Mouse (Mus musculus) c-Kit-positive CD71-positive TER-119-positive erythroid progenitor cells, embryonic 14.5 days (primary cell): ENCODE data around the gene Anapc7.
"Not testable (repeated sequence)": the region's sequence is repeated elsewhere in the genome, so short reads cannot be mapped to it uniquely, and the experiment has no call there.

Experiments used
- DNase-seq: peaks from one replicate; pipeline ENCODE4 v3.0.0-alpha.2; 2013; ENCODE audit warnings: low spot score

The Anapc7 gene

DNA sequence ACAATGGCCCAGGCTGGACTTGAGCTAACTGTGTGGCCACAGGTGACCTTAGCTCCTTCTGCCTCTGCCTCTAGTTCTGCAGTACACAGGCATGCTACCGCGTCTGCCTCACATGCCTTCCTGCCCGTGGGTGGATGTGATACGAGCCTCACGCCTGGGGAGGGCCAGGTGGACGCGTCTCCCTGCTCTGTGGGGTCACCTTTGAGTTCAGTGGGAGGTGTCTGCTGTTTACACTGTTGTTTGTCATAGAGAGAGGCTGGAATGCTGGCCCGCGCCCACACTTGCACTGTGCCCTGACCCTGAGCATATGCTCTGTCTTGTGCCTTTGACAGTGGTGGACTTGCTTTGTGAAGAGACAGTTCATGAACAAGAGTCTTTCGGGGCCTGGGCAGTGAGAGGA is 16.0 kb upstream of the Anapc7 start:
- no peak for DNase-seq

DNA sequence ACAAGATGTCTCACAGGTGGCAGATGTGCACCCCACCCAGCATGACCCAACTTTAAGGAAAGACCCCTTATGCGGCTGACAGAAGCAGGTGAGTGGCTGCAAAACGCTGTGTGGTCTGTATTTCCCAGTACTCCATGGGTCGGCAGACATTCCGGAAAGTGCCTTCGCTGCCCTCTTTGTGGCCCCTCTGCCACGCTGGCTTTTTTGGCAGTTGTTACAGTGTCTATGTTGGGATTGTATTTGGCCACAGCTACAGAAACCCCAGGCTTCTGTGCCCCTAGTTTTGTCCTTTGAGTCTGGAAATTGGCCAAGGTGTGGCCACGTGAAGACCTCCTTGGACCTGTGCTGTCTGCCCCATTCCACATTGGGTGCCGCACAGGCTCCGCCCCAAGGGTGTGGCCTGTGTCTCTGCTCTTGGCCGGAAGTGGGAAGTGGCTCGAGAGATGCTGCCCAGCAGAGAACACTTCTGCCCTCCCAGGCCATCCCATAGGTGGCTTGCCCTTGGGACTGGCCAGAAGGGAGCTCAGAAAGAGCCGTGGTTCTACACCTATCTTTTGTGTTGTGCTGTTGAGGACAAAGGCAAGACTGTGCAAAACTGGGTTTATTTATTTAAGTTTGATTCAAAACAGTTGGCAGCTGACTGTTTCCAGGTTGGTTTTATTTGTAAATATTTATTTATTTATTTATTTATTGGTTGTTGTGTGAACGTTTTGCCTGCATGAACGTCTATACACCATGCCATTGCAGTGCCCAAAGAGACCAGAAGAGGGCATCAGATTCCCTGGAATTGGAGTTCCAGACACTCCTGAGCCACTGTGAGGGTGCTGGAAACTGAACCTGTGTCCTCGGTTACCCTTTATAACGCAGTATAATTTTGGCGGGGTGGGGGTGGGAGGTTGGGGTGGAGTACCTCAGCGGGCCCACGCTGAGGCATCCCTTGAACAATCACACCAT is 11.5 kb upstream of the Anapc7 start:
- no peak for DNase-seq

DNA sequence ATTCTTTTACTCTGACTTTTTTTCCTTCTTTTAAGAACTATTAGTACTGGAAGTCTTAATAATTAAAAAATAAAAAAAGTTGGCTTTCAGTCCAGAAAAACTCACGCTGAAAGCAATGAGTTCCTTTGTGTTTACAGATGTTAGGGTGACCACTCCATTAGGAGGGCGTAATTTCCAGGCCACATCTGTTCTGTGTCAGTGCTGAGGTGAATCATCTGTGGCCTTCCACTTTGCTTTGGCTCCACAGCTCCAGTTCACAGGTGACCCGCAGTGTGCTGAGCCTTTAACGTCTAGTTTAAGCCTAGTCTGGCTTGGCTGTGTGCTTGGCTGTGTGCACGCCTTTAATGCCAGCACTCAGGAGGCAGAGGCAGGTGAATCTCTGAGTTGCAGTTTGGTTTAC is 9.6 kb upstream of the Anapc7 start:
- DNase-seq, result no peak

DNA sequence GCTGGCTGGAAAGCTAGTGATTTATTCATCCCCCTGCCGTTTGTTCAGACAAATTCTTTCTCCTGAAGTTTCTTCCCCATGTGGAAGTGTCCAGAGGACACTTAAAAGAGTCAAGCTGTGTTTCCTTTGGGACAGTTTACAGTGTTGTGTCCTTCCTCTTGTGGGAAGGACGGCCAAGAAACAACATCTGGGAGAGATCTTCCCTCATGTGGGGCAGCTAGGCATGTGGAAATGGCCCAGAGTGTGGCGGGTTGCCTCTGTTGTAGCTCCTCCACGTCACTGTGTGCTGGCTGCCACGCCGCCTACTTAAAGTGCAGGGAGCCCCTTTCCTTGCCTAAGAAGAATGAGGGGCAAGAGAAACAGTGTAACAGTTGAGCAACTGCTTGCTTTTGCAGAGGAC is 8.7 kb upstream of the Anapc7 start:
- no peak for DNase-seq

DNA sequence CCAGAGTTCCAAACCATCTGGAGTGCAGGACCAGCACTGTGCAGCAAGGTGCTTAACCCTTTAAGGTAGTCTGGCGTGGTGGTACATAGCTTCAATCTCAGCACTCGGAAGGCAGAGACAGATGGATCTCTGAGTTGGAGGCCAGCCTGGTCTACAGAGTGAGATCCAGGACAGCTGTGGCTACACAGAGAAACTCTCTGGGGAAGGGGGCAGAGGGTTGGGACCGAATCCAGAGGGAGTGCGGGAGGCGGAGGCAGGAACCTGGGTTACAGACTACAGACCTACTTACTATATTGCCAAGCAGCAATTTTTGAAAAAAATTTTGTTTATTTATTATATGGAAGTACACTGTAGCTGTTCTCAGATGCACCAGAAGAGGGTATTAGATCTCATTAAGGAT is 7.1 kb upstream of the Anapc7 start:
- no peak for DNase-seq

DNA sequence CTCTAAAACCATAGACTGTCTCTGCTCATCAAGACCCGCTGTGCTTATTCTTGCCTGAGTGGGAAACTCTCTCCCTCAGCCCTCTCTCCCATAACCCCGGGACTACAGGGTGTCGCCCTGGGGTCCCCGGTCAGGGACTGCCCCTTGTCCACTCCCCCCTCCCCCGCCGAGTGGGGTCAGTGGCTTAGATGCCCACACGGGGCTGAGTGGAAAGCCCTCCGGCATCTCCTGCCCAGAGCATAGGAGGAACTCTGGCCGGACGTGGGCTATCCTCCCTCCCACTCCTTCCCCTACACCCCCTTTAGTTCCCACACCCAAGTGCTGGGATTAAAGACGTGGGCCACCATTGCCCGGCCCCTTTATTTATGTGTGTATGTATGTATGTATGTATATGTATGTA is 6.0 kb upstream of the Anapc7 start:
- DNase-seq, result no peak

DNA sequence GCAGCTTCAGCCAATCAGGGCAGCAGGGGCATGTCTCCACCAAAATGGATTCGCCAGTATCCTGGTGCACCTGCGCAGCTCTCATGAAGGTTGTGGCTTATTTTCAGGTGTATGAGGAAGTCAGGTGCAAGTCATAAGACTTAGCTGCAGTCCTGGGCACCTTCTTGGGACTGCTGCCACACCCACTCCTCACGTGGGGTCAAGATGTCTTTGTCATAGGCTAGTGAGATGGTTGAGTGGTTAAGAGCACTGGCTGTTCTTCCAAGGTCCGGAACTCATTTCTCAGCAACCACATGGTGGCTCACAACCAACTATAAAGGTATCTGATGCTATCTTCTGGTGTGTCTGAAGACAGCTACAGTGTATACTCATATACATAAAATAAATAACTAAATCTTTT is 817 bp upstream of the Anapc7 start:
- not testable (repeated sequence) for DNase-seq

DNA sequence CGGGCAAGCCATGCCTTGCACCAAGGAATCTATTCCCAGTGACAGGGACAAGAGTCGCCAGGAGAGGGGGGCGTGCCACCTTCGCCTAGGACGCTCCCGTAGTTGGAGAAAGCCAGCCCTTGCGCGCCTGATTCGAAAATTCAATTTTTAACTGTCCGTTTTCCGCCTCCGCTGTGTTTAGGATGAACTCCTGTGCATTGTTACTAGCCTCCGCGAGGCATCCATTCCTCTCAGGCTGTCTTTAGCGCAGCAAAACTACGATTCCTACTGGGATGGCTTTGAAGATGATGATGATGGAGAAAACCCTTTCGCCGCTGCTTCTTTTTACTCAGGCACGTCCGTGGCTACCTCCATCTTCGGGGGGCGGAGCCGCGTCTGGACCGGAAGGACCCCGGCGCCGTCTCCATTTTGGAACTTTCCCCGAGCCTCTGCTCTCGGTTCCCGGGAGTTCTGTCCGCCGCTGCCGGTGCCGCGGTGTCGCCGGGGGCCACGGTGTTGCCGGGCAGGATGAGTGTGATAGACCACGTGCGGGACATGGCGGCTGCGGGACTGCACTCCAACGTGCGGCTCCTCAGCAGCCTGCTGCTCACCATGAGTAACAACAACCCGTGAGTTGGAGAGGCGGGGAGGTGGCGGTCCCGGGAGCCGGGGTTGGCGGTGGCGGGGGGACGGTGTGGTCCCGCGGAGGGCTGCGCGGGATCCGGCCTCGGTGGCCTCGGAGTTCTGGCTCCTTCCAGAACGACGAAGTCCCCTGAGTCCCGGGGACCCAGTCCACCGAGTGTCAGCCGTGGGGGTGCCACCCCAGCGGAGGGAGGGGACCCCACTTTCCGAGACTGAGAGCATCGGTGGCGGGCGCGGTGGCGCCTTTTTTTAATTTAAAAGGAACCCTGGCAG is 825 bp downstream of the Anapc7 start:
- DNase-seq, result peak; percentile 88

DNA sequence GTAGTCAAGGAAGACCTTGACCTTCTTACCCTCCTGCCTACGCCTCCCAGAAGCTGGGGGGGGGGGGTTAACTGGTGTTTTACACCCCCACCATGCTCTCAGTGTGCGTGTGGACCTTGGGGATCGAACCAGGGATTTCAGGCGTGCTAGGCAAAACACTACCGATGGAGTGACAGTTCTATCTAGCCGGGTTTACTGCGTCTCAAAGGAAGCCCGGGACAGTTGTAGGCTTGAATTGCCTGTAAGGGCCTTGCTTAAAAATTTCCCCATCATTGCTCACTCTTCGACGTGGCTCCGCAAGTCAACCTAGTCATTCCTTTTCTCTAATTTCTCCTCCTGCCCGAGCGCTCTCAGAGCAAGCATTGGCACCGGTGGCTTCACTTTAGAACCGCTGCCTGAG is 1.6 kb downstream of the Anapc7 start:
- no peak for DNase-seq

DNA sequence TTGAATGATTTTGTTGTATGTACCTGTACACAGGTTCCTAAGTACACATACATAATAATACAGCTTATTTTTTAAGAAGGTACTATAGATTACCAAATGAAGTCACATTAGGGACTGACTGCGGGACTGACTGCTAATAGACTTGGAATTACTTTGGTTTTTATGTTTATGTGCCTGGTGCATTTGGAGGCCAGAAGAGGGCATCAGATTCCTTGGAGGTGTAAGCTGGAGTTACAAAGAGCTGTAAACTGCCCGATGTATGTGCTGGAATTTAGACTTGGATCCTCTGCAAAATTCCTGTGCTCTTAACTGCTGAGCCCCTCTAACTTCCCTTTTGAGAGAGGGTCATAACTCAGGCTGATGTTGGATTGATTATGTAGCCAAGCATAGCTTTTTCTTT is 4.1 kb downstream of the Anapc7 start:
- DNase-seq, result no peak

DNA sequence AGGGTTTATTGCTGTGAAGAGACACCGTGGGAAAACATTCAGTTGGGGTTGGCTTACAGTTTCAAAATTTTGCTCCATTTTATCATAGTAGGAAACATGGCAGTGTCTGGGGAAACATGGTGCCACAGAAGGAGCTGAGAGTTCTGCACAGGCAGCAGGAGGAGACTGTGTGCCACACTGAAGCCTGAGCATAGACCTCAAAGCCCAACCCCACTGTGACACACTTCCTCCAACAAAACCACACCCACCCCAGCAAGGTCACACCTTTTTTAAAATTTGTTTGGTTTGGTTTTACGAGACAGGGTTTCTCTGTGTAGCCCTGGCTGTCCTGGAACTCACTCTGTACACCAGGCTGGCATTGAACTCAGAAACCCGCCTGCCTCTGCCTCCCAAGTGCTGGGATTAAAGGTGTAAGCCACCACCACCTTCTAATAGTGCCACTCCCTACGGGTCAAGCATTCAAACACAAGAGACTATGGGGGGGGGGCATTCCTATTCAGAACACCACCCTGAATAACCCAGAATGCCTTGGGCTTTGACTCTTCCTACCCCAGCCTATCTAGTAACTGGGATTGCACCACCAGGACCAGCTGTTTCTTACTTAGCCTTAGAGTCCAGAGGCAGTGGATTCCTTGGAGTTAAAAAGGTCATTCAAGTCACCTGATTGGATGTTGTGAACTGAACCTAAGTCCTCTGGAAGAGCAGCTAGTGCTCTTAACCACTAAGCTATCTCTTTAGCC is 8.7 kb downstream of the Anapc7 start:
- no peak for DNase-seq

DNA sequence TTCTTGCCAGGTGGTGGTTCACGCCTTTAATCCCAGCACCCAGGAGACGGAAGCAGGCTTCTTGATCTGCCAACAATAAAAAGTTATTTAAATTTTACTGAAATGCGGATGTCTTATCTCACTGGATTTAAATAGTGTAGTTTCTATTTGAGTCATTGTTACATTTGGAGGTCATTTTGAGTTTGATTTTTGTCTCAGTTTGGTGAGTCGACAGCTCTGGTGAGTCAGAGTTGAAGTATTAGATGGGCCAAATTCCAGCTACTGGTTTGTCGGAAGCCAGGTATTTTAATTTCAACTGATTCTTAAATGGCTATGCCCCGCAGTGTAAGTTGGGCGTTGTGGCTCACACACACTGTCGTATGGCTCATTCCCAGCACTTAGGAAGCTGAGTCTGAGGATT is 9.7 kb downstream of the Anapc7 start:
- no peak for DNase-seq

DNA sequence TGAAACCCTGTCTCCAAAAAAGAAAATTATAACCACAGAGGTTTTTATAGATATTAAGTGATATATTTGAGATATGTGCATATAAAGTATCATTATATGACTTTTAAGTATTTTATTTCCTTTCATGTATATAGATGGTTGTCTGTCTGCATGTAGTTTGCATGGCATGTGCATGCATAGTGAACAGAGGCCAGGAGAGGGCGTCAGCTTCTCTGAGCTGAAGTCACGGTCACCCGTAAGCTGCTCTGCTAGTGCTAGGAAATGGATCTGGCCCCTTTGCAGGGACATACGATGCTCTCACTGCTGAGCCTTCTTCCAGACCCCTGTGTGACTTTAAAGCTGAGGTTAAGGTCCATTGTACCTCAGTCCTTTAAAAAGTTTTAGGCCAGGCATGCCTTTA is 13.0 kb downstream of the Anapc7 start:
- no peak for DNase-seq

DNA sequence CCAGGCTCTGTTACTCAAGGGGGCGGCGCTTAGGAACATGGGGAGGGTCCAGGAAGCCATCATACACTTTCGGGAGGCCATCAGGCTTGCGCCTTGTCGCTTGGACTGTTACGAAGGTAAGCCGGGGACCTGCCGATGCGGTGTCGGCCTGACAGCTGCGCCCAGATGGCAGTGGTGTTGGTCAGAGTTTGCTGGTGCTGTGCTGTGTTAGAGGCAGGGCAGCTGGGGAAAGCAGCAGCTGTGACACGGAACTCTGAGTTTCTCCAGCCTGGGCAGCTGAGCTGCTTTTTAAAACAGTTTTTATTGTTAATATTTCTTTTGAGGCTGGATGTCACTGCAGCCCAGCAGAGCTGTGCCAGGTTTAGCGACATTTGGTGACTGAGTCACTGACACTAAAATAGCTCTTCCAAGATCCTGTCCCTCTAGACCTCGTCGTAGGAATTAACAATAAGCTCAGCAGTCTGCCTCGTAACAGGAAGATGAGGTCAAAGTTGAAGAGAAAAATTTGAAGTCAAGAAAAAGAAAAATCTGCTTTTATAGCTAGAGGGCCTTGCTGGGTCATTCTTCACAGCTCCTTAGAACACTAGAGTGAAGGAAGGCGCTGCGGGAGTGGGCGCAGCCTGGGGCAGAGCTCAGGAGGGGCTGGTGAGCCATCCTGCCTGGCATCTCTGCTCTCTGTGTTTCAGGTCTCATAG is 18.1 kb downstream of the Anapc7 start:
- no peak for DNase-seq

DNA sequence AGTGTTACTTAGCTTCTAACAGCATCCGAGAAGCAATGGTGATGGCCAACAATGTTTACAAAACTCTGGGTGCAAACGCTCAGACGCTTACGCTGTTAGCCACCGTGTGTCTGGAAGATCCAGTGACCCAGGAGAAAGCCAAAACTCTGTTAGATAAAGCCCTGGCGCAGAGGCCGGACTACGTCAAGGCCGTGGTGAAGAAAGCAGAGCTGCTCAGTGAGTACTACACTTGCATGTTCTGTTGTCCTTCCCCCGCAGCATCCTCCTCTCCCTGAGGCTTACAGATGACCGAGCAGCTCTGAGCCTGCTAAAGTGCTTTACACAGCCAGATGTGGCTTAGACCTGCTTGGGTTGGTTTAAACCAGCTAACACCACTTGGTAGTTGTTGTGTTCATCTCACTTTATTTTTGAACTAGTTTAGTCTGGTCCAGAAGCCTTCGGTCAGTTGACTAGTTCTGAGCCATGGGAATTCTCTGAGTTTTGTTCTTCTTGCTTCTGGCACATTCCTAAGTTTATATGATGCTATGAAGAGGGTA is 18.7 kb downstream of the Anapc7 start:
- no peak for DNase-seq

DNA sequence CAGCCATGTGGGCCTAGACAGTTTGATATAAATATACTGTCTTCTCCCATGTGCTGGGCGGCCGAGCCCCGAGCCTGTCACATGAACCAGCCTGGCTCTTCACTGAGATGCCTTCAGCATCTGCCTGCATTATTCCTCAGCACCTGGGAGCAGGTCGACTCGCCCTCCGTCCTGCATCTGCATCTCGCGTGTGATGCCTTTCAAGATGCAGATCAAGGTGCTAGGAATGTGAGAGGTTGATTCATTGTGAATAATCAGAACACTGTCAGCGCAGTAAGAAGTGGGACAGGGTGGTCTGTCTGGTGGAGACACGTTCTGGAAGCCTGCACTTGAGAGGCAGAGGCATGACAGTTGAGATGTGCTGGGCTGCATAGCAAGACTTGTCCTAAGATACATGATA is 23.0 kb downstream of the Anapc7 start:
- no peak for DNase-seq

DNA sequence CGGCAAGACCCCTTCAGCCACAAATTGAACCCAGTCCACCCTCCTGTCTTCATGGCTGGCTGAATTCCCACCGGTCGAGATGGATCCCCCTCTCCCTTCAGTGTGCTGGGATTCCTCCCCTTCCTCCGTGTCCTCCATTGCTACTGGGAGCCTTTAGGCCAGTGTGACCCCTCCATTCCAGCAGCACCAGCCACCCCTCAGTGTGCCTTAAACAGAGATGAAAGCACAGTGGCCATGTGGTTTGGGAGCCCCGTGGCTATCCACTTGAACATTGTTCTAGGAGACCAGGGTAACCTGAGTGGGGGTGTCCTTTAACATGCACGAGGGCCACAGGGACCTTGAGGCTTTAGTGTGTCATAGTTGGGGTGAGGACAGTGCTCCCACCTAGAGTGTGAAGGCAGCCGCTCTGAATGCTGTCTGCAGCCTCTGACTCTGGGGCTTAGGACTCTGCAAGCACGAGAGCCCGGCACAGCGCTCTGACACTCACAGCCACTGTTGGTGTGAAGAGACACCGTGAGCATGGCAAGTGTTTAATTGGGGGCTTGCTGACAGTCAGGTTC is 23.6 kb downstream of the Anapc7 start:
- no peak for DNase-seq

DNA sequence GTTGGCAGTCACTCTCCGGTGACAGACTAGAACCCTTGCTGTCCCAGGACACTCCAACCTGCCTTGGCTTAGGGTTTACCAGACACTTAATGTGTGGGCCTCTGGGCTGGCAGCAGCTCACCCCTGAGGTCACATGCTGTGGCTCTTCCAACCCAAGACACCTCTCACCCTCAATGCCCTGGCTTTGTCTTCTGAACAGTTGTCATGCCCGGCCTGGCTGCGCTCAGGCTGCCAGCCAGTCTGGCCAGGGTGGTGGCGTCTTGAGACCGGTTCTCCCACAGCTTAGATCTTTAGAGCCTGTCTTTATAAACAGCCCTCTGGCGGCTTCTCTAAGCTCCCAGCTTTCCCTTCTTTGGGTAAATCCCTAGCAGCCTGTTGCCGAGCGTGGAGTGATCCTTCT is 26.4 kb downstream of the Anapc7 start:
- no peak for DNase-seq

DNA sequence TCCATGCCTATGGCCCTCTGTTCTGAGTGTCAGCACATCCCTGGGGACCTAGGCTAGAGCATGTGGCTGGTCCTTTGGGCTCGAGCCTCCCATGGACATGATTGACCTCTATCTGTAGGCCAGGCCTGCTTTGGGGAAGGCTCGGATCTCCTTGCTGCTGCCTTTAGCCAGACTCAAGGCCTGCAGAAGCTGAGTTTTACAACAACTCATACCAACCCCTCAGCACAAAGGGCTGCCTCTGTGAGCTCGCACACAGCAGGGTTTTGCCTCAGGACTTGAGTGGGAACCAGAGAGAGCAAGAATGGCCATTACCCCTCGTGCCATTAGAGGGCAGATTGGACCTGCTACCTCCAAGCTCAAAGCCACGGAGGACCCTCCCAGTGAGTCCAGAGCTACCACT is 27.4 kb downstream of the Anapc7 start:
- DNase-seq, result no peak

DNA sequence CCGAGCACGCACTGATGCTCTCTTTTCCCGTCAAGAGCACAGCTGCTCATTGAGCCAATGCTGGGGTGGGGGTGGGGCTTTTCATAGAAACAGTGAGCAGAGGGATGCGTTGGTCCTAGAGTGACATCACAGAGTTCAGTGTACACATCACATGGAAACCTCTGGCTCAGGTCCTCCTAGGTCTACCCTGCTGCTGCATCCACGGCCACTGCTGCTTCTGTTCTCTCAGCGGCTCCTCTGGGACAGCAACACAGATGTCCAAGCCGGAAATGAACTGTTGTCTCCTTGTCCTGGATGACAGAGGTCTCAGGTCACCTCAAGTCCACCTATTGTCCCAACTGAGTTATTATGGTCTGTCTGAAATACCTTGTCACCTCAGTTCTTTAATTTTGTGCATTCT is 28.5 kb downstream of the Anapc7 start:
- no peak for DNase-seq

DNA sequence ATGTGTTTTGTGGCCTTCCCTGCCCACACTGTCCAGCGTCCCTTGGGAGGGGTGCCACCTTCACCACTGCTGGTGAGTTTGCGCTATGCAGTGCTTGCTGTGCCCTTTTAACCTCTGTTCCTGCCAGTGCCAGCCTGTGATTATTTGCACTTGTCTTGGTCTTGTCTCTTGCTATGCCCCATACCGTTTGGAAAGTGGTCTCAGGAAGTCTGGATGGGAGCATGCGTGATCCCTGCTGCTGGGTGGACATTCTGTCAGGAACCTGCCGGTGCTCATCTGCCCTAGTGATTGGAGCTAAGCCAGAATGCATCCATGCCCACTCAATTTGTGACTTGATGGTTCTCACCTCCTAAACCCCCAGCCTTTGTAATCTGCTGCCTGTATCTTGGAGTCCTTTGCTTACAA is 29.4 kb downstream of the Anapc7 start:
- no peak for DNase-seq
